ENCODE assay signal across 8 mouse cellular contexts in the genomic region with DNA sequence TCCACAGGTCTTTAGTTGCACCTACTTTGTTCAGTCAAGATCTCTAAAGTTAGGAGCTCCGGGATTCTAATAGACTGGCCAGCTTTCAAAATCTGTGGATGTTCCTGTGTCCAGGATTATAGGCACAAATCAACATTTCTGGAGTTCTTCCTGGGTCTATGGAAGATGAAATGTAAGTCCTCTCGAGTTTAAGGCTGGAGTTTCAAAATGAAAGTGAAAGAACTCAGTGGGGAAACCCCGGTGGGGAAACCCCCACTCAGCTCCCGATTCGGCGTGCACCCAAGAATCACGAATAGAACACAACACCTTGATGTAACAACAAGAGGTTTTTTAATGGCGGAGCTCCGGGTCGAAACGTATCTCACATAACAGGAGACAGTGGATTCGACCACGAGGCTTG. TPM values are rescaled to one million over a fixed set of nuclear protein-coding genes. Genes with fewer than 3 reads are reported as not detected.
DNase-seq lines count a peak whose midpoint lies in the region; ATAC-seq and TF ChIP-seq lines count a peak whose summit lies in the region.
"Not testable (repeated sequence)": the region's sequence is repeated elsewhere in the genome, so short reads cannot be mapped to it uniquely, and the experiment has no call there.

No protein-coding gene starts in this region.

- H3ac ChIP-seq in myocyte (ENCODE audit: control insufficient read depth, insufficient read length) = not testable (repeated sequence)

- not testable (repeated sequence) for H3K27ac ChIP-seq in bone marrow, adult 2 months (ENCODE audit: control insufficient read depth, insufficient read depth, low read depth, low read length, poor library complexity); gastrocnemius, adult 2 months; heart, embryonic 15.5 days

- H3K4me3 ChIP-seq in bone marrow, adult 2 months (replicated peaks; ENCODE audit: control insufficient read depth, low read depth, low read length) = peak overlapping the region; percentile 43
- H3K4me3 ChIP-seq in gastrocnemius, adult 2 months = peak overlapping the region; percentile 66
- H3K4me3 ChIP-seq in heart, embryonic 15.5 days; myocyte: not testable (repeated sequence)

- H3K79me2 ChIP-seq in myocyte (ENCODE audit: control insufficient read depth, insufficient read depth) = peaks cover 32% of the 10 kb centered on the region

- TF ChIP-seq CTCF in bone marrow, adult 2 months (IDR thresholded peaks at IDR 0.05; ENCODE audit: control insufficient read depth, insufficient read depth, low read length); gastrocnemius, adult 2 months (IDR thresholded peaks at IDR 0.05): not testable (repeated sequence)

- TF ChIP-seq POLR2A in bone marrow, adult 2 months (IDR thresholded peaks at IDR 0.05; ENCODE audit: borderline replicate concordance, control insufficient read depth, low read depth, low read length); myocyte (IDR thresholded peaks at IDR 0.05; ENCODE audit: insufficient read length, low read depth): not testable (repeated sequence)

- not testable (repeated sequence) for H3K27me3 ChIP-seq in heart, embryonic 15.5 days; myocyte (ENCODE audit: control insufficient read depth, insufficient read depth, insufficient read length); splenic B cell, adult 2 months (ENCODE audit: control insufficient read depth, insufficient read depth, low read length, poor library complexity, severe bottlenecking)

- peak; percentile 82 for ATAC-seq in CD4-positive, CD25-positive, alpha-beta regulatory T cell, adult 4 months
- ATAC-seq in heart, embryonic 15.5 days (replicated peaks; ENCODE audit: insufficient number of reproducible peaks, insufficient read depth, low FRiP score, low read depth) = not testable (repeated sequence)
- ATAC-seq in inflammation-experienced regulatory T-cells, adult 6 months = peak; percentile 78

- 8% methylated on average over 7 of the region's 13 CpGs for WGBS in bone marrow, adult 2 months
- 83% methylated on average over 7 of the region's 13 CpGs for WGBS in heart, embryonic 15.5 days

- H3K9me3 ChIP-seq in heart, embryonic 15.5 days (replicated peaks) = not testable (repeated sequence)

- H3K4me1 ChIP-seq in bone marrow, adult 2 months (ENCODE audit: control insufficient read depth, insufficient read depth, low read length) = not testable (repeated sequence)
- peaks cover 12% of the 10 kb centered on the region for H3K4me1 ChIP-seq in heart, embryonic 15.5 days (replicated peaks)

- H3K36me3 ChIP-seq in heart, embryonic 15.5 days; myocyte (ENCODE audit: control insufficient read depth, insufficient read depth); splenic B cell, adult 2 months (ENCODE audit: control insufficient read depth, insufficient read depth, low read length, poor library complexity, severe bottlenecking): not testable (repeated sequence)

- peak; percentile 81 for DNase-seq in A20 (ENCODE audit: low read depth, low spot score)
- DNase-seq in gastrocnemius, adult 2 months = not testable (repeated sequence)
- peak; percentile 64 for DNase-seq in splenic B cell, adult 2 months (ENCODE audit: low read depth, low spot score)

- H3K4me2 ChIP-seq in heart, embryonic 15.5 days = peak overlapping the region; percentile 64; the same call in 1 of the 2 replicates
- H3K4me2 ChIP-seq in myocyte (ENCODE audit: low read depth) = peak overlapping the region; percentile 61

- intact Hi-C loops in gastrocnemius, adult 2 months (cut with DNase I) = loop anchor here (5.0 kb wide), 1 partner anchor 128 kb away; no protein-coding TSS in a partner anchor

- not testable (repeated sequence) for H3K9ac ChIP-seq in heart, embryonic 15.5 days

RNA-seq across cellular contexts. Expression of gene Ulbp1, which starts 0.8 kb away (rescaled TPM):
- polyA plus RNA-seq in CD4-positive, CD25-positive, alpha-beta regulatory T cell, adult 4 months (2017; shearing (Covaris generic)) = 10 to 100 TPM in 1 of 2 experiments, 1 to 10 TPM in 1; 8.9 to 11.3 TPM
- 3.8 and 5.6 TPM in 2 replicates for polyA plus RNA-seq in bone marrow, adult 2 months (2011; ENCODE audit: insufficient read depth, insufficient read length, low replicate concordance, missing spikeins)
- total RNA-seq in gastrocnemius, adult 2 months (2021) = under 1 TPM in 1 of 2 experiments, not detected in 1; 0.08 TPM
- 5.9 and 7.4 TPM in 2 replicates for polyA plus RNA-seq in heart, embryonic 15.5 days (2015; fragmentation: Nextera tagmentation; extraction: Ambion mirVana)
- 10 to 100 TPM in 1 of 3 experiments, 1 to 10 TPM in 2; 7.5 to 22.5 (median 9.2) TPM for polyA plus RNA-seq in inflammation-experienced regulatory T-cells, adult 6 months (2017; shearing (Covaris generic))
- polyA plus RNA-seq in myocyte (2012; fragmentation: generic; extraction: Trizol) = 9.8 TPM
